Mouse (Mus musculus) testis, adult 2 months (tissue): ENCODE results near the gene Hmga2. TPM values are rescaled to one million over a fixed set of nuclear protein-coding genes. Genes with fewer than 3 reads are reported as not detected.
A peak's percentile ranks its signal among the peaks of the same experiment; 100 is the strongest.
"Not testable (repeated sequence)": the region's sequence is repeated elsewhere in the genome, so short reads cannot be mapped to it uniquely, and the experiment has no call there.

Source experiments
- H3K27ac ChIP-seq: fragments of 200-500 bp; 2 replicates; pipeline ENCODE4 v1.5.1; 2012; ENCODE audit warnings: low read depth, low read length; ENCODE audit not compliant: control insufficient read depth, insufficient read depth
- H3K27me3 ChIP-seq: fragments of 200-500 bp; 2 replicates; pipeline ENCODE4 v1.6.1; 2012; ENCODE audit warnings: mild to moderate bottlenecking, low read length, moderate library complexity; ENCODE audit not compliant: control insufficient read depth, insufficient read depth
- H3K36me3 ChIP-seq: fragments of 200-500 bp; 2 replicates; pipeline ENCODE4 v1.6.1; 2012; ENCODE audit warnings: mild to moderate bottlenecking, low read length; ENCODE audit not compliant: control insufficient read depth, insufficient read depth
- H3K4me1 ChIP-seq: fragments of 200-500 bp; 2 replicates; pipeline ENCODE4 v1.6.1; 2012; ENCODE audit warnings: low read length; ENCODE audit not compliant: control insufficient read depth, insufficient read depth
- H3K4me3 ChIP-seq: fragments of 200-500 bp; 2 replicates; pipeline ENCODE4 v1.5.1; 2012; ENCODE audit warnings: low read depth, mild to moderate bottlenecking, low read length, moderate library complexity, mixed read lengths; ENCODE audit not compliant: control insufficient read depth
- CTCF ChIP-seq: fragments of 200-500 bp; IDR thresholded peaks from 2 replicates; pipeline ENCODE4 v1.5.1; 2012; ENCODE audit warnings: low read depth, mild to moderate bottlenecking, inconsistent platforms, low read length, moderate library complexity; ENCODE audit not compliant: control insufficient read depth, insufficient read depth, insufficient replicate concordance
- POLR2A ChIP-seq: fragments of 200-500 bp; IDR thresholded peaks from 2 replicates; pipeline ENCODE4 v1.6.1; 2012; ENCODE audit warnings: low read depth, mild to moderate bottlenecking, inconsistent platforms, low read length, moderate library complexity; ENCODE audit not compliant: control insufficient read depth
- polyA plus RNA-seq: library from polyadenylated mRNA; depleted of rRNA; stranded (reverse); fragments of >200 nt; gene quantifications from 2 replicates; pipeline ENCODE4 v1.2.3, GENCODE M21; 2012

Gene Hmga2
- polyA plus RNA-seq, 1 experiment, result 0.42 TPM

GRCm38 (mm10) chr10:120365380-120366172 lies 110.7 kb downstream of the Hmga2 start:
- no peak for TF ChIP-seq CTCF
- TF ChIP-seq POLR2A, result no peak
- no peaks in the 10 kb centered on the region for H3K27me3 ChIP-seq
- peak overlapping the region; percentile 99 for H3K4me3 ChIP-seq
- H3K36me3 ChIP-seq, result no peaks in the 10 kb centered on the region
- H3K4me1 ChIP-seq, result peaks cover 5% of the 10 kb centered on the region
- H3K27ac ChIP-seq, result peak overlapping the region; percentile 49

- peak overlapping the region; percentile 99 for H3K4me3 ChIP-seq
- TF ChIP-seq POLR2A (0 out of 2 replicates have a peak, but pooled peaks have one; percentile 23), CTCF (no peak)
- peak overlapping the region; percentile 100 for H3K27ac ChIP-seq
- H3K27me3 ChIP-seq, result no peaks in the 10 kb centered on the region
- H3K4me1 ChIP-seq, result peaks cover 3% of the 10 kb centered on the region
- H3K36me3 ChIP-seq, result no peaks in the 10 kb centered on the region
Observed at GRCm38 (mm10) chr10:120363983-120364582, 112.2 kb downstream of the Hmga2 start.

GRCm38 (mm10) chr10:120363298-120363982 lies 112.8 kb downstream of the Hmga2 start:
- not testable (repeated sequence) for H3K27me3 ChIP-seq, H3K4me1 ChIP-seq, H3K36me3 ChIP-seq, H3K27ac ChIP-seq, H3K4me3 ChIP-seq

- Histone ChIP-seq H3K27me3 (no peaks in the 10 kb centered on the region), H3K36me3 (no peaks in the 10 kb centered on the region), H3K27ac (no peak overlapping the region), H3K4me3 (no peak overlapping the region), H3K4me1 (no peaks in the 10 kb centered on the region)
- TF ChIP-seq POLR2A (no peak), CTCF (no peak)
Observed at GRCm38 (mm10) chr10:120354523-120355030, 121.7 kb downstream of the Hmga2 start.

- no peak overlapping the region for H3K27ac ChIP-seq
- H3K27me3 ChIP-seq, result no peaks in the 10 kb centered on the region
- no peaks in the 10 kb centered on the region for H3K36me3 ChIP-seq
- no peaks in the 10 kb centered on the region for H3K4me1 ChIP-seq
- TF ChIP-seq CTCF (no peak), POLR2A (no peak)
- no peak overlapping the region for H3K4me3 ChIP-seq
Observed at GRCm38 (mm10) chr10:120345325-120345724, 130.9 kb downstream of the Hmga2 start.

GRCm38 (mm10) chr10:120344558-120345318 lies 131.5 kb downstream of the Hmga2 start:
- Histone ChIP-seq H3K27me3 (no peaks in the 10 kb centered on the region), H3K36me3 (no peaks in the 10 kb centered on the region), H3K27ac (no peak overlapping the region), H3K4me3 (no peak overlapping the region), H3K4me1 (no peaks in the 10 kb centered on the region)
- TF ChIP-seq CTCF, result no peak

- not testable (repeated sequence) for H3K4me3 ChIP-seq, H3K36me3 ChIP-seq, H3K27me3 ChIP-seq, H3K27ac ChIP-seq, H3K4me1 ChIP-seq
Observed at GRCm38 (mm10) chr10:120339906-120340305, 136.4 kb downstream of the Hmga2 start.
